Mouse (Mus musculus): Measurements from ENCODE around the gene Serhl.

DNA sequence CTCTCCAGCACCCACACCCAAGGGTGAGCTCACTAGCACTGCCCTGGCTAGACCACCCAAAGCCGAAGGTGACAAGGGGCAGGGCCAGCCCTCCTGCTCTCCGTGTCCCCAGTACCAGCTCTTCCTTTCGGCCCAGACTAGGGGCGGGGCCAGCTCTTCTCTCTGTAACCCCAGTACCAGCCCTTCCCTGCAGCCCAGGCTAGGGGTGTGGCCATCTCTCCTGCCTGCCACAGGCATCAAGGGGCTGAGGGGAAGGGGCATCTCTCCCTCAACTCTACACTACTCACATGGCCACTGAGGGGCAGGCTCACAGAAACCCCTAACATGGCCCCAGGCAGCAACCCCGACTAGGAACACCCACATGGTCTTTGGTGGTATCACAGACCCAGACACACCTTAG lies 27.6 kb upstream of the Serhl start:
- TF ChIP-seq CTCF (IDR thresholded peaks at IDR 0.05; ENCODE audit: borderline replicate concordance, insufficient read depth, low read depth, low read length) (no peak), POLR2A (IDR thresholded peaks at IDR 0.05; ENCODE audit: borderline replicate concordance, insufficient read depth, low read length) (no peak)
